Mouse (Mus musculus): Measurements from ENCODE around the gene Hist1h2ac. TPM values are rescaled to one million over a fixed set of nuclear protein-coding genes. Genes with fewer than 3 reads are reported as not detected.
"Not testable (repeated sequence)": the region's sequence is repeated elsewhere in the genome, so short reads cannot be mapped to it uniquely, and the experiment has no call there.

Gene Hist1h2ac
- total RNA-seq, 4 experiments from 2014 or later: 1.8 to 3.2 (median 2.3) TPM

DNA sequence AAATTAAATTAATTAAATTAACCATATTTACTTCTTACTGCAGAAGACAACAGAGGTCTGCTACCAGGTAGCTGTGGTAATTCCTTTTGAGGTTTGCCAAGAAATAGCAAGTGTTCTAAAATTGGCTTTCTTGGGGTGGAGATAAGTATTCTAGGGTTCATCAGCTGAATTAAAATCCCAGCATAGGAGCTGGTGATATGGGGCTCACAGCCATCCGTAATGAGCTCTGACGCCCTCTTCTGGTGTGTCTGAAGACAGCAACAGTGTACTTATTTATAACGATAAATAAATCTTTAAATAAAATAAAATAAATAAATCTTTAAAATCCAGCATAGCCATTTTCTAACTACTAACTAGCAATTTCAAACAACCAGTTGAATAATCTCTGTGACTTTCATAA, 16.0 kb upstream of the Hist1h2ac start:
- DNase-seq: no peak

DNA sequence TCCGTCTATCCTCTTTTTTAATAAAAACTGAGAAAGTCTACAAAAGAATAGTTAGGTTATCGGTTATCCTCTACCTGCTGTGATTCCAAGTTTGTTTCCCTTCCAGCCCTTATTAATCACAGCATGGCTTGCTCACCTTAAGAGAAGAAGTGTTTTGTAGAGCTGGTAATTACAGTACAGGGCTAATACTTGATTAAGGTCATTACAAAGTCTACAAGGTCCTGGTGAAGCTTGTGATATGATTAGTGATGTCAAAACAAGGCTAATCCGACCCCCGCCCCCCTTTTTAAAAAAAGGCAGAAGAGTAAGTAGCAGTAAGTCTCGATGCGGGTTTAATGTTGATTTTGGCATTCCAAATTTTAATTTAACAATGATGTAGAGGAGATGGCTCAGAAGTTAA, 15.2 kb upstream of the Hist1h2ac start:
- DNase-seq: no peak

DNA sequence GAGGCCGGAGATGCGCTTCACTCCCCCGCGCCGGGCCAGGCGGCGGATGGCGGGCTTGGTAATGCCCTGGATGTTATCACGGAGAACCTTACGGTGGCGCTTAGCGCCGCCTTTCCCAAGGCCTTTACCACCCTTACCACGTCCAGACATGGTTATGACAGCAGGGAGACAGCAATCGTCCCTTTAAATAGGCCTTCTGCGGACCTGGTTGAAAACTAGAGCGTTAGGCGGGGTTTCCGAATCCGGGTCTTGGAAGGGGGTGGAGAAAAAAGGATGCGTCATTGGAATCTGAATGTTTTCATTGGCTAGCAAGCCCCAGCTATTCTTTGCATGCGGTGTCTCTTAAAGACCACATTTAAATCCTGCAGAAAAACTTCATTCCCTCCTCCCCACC, 14.5 kb upstream of the Hist1h2ac start, which contains the start of gene Hist1h4c:
Hist1h4c (minus strand) TSS at position 155 of the 394 bp plus-strand sequence.
- DNase-seq: peak; percentile 98

DNA sequence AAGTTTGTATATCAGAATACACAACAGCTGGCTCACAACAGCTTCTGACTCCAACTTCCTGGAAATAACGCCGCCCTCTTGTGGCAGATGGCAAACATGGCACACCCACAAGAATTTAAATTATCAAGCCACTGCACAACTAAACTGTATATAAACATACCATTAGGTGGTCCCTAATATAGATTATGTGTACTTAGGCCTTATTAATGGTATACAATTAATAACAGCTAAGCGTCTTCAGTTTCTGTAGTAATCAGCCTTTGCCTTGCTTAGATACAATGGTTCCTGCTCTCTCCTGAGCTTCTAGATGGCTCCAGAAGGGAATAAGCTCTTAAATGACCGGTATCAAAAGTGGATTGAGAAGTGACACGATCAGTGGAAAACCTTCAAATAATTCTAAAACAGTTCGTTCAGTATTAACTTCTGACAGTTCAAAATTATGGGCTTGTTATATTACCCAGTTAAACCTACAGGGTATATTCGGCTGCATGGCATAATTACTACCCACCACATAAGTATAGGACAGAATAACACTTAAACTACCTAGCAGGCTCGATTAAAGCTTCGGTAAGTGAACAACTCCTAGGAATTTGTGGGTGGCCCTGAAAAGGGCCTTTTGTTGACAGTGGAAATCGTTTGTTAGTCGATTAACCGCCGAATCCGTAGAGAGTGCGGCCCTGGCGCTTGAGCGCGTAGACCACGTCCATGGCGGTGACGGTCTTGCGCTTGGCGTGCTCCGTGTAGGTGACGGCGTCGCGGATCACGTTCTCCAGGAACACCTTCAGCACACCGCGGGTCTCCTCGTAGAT, 13.9 kb upstream of the Hist1h2ac start:
- no peak for DNase-seq

DNA sequence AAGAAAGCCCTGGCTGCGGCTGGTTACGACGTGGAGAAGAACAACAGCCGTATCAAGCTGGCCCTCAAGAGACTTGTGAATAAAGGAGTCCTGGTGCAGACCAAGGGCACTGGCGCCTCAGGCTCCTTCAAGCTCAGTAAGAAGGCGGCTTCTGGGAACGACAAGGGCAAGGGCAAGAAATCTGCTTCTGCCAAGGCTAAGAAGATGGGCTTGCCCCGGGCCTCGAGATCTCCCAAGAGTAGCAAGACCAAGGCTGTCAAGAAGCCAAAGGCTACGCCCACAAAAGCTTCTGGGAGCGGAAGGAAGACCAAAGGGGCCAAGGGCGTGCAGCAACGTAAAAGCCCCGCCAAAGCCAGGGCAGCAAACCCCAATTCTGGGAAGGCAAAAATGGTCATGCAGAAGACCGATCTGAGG, 12.3 kb upstream of the Hist1h2ac start:
- DNase-seq: no peak

DNA sequence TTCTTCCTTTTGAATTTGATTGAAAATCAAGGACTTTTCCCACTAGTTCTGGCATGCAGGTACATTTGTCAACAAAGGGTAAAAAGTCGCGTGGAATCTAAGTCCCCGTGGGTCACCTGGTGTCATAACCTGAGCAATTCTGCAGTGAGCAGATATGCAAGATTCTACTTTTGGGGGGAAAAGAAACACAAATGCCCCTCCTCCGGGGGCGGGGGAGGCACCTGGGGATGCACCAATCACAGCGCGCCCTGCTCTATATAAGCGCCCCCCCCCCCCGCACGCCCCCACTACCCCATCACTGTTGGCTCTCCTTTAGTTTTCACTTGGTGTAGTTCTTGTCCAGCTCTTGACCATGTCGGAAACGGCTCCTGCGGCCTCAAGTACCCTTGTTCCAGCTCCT, 11.8 kb upstream of the Hist1h2ac start, which contains the start of gene Hist1h1t:
Hist1h1t (plus strand) TSS at position 301 of the 400 bp plus-strand sequence.
- DNase-seq: no peak

DNA sequence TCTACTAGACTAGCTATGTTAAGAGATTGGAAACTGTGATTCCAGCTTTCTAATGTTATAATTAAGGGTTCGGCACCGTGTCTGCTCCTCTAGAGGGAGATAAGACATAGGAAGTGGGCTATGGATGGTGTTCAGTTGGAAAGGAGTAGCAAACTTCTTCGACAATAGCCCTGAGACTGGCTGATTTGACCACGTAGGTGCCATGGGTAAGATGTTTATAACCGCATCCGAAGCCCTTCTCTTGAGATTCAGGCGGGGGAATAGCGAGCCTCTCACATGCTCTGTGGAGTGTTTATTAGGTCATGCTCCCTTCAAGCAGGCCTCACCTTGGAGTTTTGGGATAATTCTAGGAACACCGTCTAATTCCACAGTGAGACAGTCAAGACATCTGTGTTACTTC, 11.2 kb upstream of the Hist1h2ac start:
- DNase-seq: no peak

DNA sequence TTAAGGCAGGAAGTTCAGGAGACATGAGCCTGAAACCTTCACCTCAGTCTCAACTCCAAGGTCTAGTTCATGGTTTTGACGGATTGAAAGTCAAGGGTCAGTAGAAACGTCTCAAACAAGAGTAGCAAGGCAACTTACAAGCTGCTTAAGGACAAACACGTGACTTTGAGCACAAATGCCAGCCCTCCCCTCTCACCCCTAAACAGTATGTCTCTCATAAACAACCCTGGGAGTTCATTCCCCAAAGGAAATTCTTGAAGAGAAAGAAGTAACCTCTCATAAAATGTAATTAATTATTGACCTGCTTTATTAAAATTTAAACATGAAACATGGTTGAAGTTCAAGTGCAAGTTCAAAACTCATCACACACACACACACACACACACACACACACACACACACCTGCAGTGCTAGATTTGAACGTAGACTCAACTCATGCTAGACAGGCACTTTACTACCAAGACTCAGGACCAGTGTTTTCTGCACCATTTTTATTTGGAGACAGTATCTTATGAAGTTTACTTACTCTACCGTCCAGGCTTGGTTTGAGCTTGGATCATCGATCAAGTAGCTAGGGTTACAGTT, 10.2 kb upstream of the Hist1h2ac start:
- DNase-seq: no peak

DNA sequence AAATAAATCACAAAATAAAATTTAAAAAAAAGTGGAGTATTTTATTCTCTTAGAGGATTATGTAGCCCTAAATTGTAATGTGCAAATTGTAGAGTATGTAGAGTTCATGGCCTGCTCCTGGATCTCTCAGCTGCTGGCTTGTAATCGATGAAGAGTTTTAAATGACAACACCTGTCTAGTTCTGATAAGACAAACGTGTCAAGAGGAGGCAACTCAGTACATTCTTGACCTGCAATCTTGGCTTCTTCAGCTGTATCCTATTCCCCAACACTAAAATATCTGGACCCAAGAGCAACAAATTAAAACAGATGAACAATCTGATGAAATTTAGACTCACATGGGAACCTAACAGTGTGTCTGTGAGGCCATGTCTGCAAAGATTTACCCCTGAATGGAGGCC, 5.7 kb upstream of the Hist1h2ac start:
- no peak for DNase-seq

DNA sequence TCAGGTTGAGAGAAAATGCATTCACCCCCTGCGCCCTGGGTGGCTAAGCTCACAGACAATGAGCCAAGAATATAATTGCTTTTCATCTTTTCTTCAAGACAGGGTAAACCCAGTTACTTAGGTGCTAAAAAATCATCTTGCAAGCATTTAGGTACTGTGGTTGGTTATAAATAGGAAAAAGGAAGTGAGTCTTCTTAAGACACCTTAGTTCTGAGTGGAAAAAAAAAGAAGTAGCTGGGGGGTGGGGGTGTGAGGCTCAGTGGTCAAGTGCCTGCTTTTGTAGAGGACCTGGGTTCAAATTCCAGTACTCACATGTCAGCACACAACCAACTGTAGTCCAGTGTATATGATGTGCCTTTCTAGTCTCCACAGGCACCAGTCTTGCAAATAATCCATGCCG, 5.2 kb upstream of the Hist1h2ac start:
- DNase-seq: no peak

DNA sequence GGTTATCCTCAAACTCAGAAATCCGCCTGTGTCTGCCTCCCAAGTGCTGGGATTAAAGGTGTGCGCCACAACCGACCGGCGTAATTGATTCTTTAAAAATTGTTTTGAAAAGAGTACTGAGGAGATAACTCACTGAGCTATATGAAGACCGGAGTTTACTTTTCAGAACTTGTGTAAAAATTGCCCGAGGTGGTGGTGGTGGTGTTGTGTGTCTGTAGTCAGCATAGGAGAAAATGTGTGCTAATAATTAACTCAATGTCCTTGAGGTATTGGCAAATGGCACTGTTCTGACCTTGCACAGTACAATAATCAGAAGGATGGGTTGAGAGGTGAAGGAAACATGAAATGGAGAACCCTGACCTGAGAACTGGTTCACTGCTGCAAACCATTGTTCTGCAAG, 4.2 kb upstream of the Hist1h2ac start:
- DNase-seq: no peak

DNA sequence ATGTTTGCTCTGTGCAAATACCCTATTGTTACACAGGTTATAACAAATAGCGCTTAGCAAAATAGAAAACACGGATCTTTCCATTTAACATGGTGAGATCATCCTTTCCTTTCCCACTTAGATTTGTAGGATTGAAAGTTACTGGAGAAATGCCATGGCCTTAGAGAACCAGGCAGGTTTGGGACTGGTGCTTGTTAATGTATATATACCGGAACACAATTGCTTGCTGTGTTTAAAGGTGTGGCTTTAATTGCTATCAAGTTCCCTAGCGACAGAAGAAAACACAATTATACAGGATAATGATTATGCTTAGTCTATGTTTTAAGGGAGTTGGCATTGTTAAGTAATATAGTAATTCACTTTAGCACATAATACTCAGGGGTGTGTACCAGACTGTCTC, 3.4 kb upstream of the Hist1h2ac start:
- DNase-seq: no peak

DNA sequence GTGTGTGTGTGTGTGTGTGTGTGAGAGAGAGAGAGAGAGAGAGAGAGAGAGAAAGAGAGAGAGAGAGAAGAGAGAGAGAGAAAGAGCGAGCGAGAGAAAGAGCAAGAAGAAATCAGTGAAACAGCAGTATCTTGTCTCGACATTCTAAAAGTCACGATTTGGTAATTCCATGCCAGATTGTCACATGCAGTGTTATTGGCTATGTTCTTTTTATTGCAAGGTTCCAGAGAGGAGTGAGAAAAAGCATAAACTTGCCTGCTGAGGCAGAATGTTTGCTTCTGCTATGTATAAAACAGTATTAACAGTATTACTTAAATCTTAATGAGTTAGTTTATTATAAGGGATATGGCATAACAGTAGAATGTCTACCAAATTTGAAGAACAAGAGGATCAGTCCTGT, 2.2 kb upstream of the Hist1h2ac start:
- no peak for DNase-seq

DNA sequence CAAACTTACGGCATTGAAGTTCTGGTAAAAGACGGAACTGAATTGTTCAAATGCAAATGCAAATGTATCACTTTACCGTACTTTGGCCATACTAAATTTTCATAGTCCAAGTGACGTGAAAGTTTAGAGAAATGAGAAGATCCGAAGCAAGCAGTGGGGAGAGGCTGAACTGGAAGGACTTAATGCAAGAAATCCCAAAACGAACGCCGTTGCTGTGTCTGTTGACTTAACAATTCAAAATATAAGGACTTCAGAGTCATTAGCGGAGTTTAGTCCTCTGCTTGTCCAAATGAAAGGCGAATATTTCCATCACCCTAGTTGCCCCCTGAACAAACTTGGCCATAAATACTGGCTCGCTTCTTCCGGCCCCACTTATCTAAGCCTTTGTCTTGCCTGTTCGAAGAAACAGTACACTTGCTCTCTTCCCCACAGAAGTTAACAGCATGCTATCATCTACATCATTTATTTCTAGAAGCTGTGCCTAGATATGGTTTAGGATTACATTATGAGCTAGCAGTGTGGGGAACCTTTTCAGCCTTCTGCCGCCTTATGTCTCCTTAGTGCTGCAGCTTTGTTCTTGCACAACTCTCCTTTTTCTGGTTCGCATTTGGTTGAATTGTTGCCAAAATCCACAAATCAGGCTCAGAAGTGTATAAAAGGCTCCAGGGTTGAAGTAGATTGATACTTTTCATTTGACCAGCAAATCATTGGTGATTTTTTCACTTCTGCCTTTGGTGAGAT, 1.5 kb upstream of the Hist1h2ac start:
- DNase-seq: no peak

DNA sequence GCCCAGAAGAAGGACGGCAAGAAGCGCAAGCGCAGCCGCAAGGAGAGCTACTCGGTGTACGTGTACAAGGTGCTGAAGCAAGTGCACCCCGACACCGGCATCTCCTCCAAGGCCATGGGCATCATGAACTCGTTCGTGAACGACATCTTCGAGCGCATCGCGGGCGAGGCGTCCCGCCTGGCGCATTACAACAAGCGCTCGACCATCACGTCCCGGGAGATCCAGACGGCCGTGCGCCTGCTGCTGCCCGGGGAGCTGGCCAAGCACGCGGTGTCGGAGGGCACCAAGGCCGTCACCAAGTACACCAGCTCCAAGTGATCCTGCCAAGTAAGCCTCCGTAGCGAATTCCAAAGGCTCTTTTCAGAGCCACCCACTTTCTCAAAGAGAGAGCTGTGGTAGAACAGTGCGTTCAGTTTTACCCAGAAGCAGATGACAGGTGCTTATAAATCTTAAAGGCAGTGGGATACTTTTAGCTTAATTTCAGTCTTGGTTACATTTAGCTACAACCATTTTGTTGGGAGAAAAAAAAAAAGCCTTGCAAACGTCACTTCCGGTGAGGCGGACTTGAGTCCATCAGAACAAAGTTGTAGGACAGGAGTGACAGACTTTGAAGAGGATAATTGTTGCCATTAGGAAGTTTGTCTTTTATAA, 672 bp upstream of the Hist1h2ac start:
- DNase-seq: not testable (repeated sequence)

DNA sequence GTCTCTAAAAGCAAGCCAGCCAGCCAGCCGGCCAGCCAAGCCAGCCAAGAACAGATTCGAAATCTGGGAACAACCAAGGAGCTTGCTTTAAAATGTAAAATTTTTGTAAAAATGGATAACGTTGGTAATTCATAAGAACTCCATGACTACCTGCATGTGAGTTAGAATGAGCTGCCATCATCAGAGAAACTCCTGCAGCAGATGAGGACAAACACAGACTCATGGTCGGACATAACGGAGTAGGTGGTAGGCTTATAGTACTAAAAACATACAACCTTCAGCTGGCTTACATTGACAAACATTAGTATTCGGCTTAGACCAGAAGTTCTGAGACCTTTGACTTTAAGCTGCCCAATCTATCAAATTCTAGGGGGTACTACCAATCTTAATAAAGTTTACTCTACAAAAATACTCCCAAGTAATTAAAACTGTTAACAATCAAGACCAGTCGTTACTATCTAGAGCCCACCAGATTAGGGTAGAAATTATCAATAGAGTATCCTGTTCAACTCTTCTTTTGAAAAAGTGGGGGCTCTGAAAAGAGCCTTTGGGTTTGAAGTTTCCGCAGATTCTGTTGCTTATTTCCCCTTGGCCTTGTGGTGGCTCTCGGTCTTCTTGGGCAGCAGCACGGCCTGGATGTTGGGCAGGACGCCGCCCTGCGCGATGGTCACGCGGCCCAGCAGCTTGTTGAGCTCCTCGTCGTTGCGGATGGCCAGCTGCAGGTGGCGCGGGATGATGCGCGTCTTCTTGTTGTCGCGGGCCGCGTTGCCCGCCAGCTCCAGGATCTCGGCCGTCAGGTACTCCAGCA, 597 bp downstream of the Hist1h2ac start:
- DNase-seq: not testable (repeated sequence)

DNA sequence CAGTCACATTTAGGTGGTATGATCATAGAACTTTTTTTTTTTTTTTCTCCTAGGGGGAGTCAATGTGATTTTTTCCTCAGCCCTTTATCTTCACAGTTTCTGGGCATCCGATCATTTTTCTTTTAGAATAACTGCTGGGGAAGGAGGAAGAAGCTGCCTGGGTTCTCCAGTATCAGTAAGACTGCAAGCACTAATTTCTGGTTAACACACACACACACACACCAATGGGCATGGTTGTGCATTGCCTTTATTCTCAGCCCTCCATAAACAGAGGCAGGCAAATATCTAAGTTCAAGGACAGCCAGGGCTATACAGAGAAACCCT, 1.2 kb downstream of the Hist1h2ac start:
- DNase-seq: no peak

DNA sequence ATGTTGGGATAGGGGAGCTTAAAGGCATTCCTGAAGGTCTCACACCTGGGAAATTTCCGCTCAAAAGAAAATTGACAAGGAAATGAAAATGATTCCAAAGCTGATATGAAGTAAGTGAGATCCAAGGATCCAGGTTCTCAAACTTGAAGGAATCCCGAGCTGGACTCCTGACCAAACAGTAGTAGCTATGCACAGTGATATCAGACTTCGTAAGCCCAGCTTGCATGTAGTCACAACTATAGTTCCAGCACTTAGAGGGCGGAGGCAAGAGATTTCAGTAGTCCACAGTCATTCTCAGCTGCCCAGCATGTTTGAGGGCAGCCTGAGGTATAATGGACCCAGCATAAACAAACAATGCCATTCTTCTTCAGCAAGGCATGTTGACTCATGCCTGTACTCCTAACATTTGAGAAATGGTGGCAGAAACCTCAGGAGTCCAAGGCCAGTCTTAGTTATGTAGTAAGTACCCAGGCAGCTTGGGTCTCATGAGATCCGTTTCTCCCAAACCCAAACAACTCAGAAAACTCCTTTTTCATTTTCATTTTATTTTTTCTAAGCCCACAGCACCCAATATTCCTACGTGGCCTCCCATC, 1.7 kb downstream of the Hist1h2ac start:
- no peak for DNase-seq

DNA sequence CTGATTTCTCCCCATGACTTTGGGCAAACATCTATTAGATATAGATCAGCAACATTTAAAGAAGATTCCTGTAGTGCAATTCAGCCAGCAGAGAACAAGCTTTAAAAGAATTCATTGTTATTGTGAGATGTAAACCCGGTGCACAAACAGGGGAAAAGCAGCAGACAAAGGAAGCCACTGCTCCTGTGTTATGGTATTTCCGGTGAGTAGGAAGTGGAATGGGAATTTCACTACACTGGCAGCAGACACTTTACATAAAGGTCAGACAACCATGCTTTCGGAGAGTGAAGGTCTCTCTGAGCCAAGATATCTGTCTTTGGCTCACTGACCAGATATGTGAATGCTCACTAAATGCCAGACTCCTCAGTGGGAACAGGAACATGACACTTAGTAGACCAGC, 21.2 kb downstream of the Hist1h2ac start:
- DNase-seq: no peak

DNA sequence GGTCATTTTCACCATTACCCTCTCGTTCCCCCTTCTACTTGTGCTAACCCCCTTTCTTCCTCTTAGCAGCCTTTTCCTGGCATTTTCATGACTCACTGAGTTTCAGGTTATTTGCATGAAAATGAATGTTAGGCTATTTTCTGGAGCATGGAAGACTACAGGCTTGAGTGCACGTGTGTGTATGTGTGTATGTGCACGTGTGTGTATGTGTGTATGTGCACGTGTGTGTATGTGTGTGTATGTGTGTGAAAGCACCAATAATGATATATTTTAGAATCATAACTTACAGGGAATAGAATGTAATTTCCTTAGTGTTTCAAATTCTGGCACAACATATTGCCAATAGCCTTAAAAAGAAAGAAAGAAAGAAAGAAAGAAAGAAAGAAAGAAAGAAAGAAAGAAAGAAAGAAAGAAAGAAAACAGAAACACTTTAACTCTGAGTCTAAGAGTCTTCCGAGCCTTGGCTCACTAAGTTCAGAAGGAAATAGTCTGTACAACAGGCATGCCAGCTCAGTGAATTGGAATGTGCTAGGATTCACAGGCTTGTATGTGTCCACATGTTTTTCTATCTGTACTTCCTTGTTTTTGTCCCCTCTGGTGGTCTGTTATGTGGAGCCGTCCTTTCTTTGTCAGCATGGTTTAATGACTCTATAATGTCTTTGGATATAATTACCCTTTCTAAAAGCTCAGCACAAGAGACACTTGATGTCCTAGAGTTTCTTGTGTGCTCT, 23.9 kb downstream of the Hist1h2ac start:
- no peak for DNase-seq
